Mouse (Mus musculus): ENCODE measurements around the gene Napsa. TPM values are rescaled to one million over a fixed set of nuclear protein-coding genes. Genes with fewer than 3 reads are reported as not detected.
A peak's percentile ranks its signal among the peaks of the same experiment; 100 is the strongest.

Napsa gene
- 0.77 and 1.9 TPM in 2 replicates for polyA plus RNA-seq (2015; fragmentation: Nextera tagmentation; extraction: Ambion mirVana)

- Histone ChIP-seq H3K27ac (ENCODE audit: low read length) (no peak within 1 kb of the TSS), H3K4me3 (ENCODE audit: low read depth, low read length) (no peak within 1 kb of the TSS), H3K27me3 (ENCODE audit: control insufficient read depth, insufficient read depth, low read depth, low read length) (no peaks in the 10 kb centered on the region), H3K36me3 (ENCODE audit: control insufficient read depth, insufficient read depth, low read length) (no peaks in the 10 kb centered on the region), H3K9ac (ENCODE audit: low read depth, low read length) (no peak within 1 kb of the TSS), H3K4me2 (ENCODE audit: low read length) (no peak within 1 kb of the TSS), H3K9me3 (replicated peaks; ENCODE audit: control insufficient read depth, low read length, poor library complexity, severe bottlenecking) (no peaks in the 10 kb centered on the region), H3K4me1 (ENCODE audit: control insufficient read depth, insufficient read depth, low read length) (no peaks in the 10 kb centered on the region)
- ATAC-seq = no peak
- WGBS = 32% methylated on average over 7 of the region's 7 CpGs
Measured at GRCm38 (mm10) chr7:44572213-44572701, at the start of gene Napsa. Gene Napsa, plus strand, starts transcription at chr7:44572380.

DNA sequence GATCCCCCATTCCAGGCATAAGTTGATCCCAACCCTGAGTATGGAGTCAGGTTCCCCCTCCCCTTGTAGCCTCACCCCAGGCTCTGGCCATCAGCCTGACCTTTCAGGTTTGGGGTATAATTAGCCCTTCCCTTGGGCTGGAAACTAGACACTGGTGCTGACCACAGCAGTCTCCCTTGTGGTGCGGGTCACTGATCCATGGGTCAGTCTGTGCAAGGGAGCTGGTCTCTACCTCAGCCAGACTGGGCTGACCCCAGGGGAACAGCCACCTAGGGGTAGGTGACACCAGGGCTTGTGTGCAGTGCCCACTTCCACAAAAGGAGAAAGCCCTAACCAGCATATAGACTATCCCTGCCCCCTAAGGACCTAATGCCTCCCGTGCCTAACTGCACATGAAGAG lies 49.1 kb upstream of the Napsa start:
- no peaks in the 10 kb centered on the region for H3K9me3 ChIP-seq (replicated peaks; ENCODE audit: control insufficient read depth, low read length, poor library complexity, severe bottlenecking)
- no peak overlapping the region for H3K27ac ChIP-seq (ENCODE audit: low read length)
- no peak for ATAC-seq
- no peak overlapping the region for H3K9ac ChIP-seq (ENCODE audit: low read depth, low read length)
- H3K36me3 ChIP-seq (ENCODE audit: control insufficient read depth, insufficient read depth, low read length) = no peaks in the 10 kb centered on the region
- H3K4me1 ChIP-seq (ENCODE audit: control insufficient read depth, insufficient read depth, low read length) = no peaks in the 10 kb centered on the region
- no peak overlapping the region for H3K4me3 ChIP-seq (ENCODE audit: low read depth, low read length)
- no peak overlapping the region for H3K4me2 ChIP-seq (ENCODE audit: low read length)
- H3K27me3 ChIP-seq (ENCODE audit: control insufficient read depth, insufficient read depth, low read depth, low read length) = peaks cover 10% of the 10 kb centered on the region
- 75% methylated on average over 2 of the region's 2 CpGs for WGBS

DNA sequence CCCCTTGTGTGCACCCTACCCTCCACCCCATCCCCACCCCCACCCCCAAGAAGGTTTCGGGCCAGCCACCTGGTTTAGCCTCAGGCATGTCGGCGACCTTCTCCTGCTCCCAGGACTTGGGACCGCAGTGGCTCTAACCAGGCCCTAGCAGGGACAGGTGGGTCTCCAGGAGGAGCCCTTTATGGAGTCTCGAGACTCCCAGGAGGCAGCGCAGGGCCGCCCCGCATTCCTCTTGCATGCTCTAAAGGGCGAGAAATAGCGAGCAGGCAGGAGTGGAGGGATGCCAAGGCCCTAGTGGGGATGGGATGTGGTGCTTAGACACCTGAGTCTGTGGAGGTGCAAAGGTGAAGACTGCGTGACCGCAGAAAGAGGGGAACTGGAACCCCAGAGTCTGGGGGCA lies 47.7 kb upstream of the Napsa start, which contains the start of gene Mybpc2:
Gene Mybpc2, minus strand, starts transcription at position 155 of the 400 bp plus-strand sequence.
- Histone ChIP-seq H3K4me3 (ENCODE audit: low read depth, low read length) (no peak within 1 kb of the TSS), H3K27ac (ENCODE audit: low read length) (no peak within 1 kb of the TSS), H3K27me3 (ENCODE audit: control insufficient read depth, insufficient read depth, low read depth, low read length) (peaks cover 14% of the 10 kb centered on the region), H3K9ac (ENCODE audit: low read depth, low read length) (no peak within 1 kb of the TSS; the same call in 1 of the 2 replicates), H3K4me2 (ENCODE audit: low read length) (peak within 1 kb of the TSS; percentile 1; the same call in 1 of the 2 replicates), H3K9me3 (replicated peaks; ENCODE audit: control insufficient read depth, low read length, poor library complexity, severe bottlenecking) (no peaks in the 10 kb centered on the region), H3K4me1 (ENCODE audit: control insufficient read depth, insufficient read depth, low read length) (no peaks in the 10 kb centered on the region), H3K36me3 (ENCODE audit: control insufficient read depth, insufficient read depth, low read length) (no peaks in the 10 kb centered on the region)
- ATAC-seq = no peak
- WGBS = 35% methylated on average over 12 of the region's 12 CpGs

DNA sequence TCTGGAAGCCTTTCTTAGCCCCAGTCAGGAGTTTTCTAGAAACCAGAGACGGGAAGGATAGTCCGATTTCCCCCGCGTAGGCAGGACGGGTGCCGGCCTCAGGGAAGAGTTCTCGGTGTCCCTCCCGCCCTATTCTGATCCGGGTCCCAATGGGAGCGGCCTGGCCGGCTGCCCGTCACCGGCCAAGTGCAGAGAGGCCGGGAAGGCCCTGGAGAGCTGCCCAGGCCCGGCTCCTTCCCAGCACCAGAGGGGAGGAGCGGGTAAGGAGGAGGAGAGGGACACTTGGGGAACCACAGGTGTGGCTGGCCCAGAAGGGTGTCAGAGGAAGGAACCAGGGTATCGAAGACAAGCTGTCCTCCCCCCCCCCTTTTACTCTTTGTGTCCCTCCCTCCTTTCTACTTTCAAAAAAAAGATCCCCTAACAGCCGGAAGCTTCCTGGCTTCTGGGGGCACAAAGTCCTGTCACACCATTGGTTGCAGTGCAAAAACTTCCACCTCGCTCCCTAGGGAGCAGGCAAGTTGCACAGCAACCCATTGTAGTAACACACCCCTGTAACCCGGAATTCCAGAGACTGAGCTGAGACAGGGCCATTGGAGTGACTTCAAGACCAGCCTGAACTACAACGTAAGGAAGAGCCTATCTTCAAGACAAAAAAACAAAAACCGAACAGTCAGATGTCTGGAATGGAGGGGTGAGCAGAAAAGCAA lies 46.9 kb upstream of the Napsa start:
- H3K36me3 ChIP-seq (ENCODE audit: control insufficient read depth, insufficient read depth, low read length) = no peaks in the 10 kb centered on the region
- no peaks in the 10 kb centered on the region for H3K9me3 ChIP-seq (replicated peaks; ENCODE audit: control insufficient read depth, low read length, poor library complexity, severe bottlenecking)
- 16% methylated on average over 22 of the region's 22 CpGs for WGBS
- no peak for ATAC-seq
- no peak overlapping the region for H3K27ac ChIP-seq (ENCODE audit: low read length)
- no peak overlapping the region; the same call in 1 of the 2 replicates for H3K9ac ChIP-seq (ENCODE audit: low read depth, low read length)
- peaks cover 14% of the 10 kb centered on the region for H3K27me3 ChIP-seq (ENCODE audit: control insufficient read depth, insufficient read depth, low read depth, low read length)
- H3K4me3 ChIP-seq (ENCODE audit: low read depth, low read length) = no peak overlapping the region
- H3K4me1 ChIP-seq (ENCODE audit: control insufficient read depth, insufficient read depth, low read length) = no peaks in the 10 kb centered on the region
- H3K4me2 ChIP-seq (ENCODE audit: low read length) = peak overlapping the region; percentile 1; the same call in 1 of the 2 replicates

DNA sequence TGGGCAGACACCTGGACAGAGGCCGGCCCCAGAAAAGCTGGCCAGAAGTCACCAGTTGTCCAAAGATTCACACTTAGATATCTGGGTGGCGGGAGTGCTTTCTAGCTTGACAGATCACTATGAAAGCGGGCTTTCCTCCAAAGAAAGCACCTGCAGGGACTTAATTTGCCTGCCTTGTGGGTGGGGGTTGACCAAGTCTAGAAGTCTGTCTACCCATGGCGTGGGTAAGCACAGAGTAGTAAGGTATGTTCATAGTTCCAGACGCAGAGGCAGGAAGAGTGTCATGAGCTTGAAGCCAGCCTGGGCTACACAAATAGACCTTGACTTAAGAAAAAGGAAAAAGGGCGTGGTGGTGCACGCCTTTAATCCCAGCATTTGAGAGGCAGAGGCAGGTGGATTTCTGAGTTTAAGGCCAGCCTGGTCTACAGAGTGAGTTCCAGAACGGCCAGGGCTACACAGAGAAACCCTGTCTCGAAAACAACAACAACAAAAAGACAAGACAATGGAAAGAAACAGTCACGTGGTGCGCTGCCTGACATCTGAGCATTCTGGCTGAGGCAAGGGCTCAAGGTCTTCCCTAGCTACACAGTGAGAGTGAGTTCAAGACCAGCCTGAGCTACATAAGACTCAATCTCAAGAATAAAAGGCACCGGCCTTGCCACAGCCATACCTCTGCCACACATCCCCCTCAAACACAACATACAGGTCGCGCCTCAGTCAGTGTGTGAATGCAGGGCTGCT lies 45.6 kb upstream of the Napsa start:
- 89% methylated on average over 14 of the region's 14 CpGs for WGBS
- Histone ChIP-seq H3K27me3 (ENCODE audit: control insufficient read depth, insufficient read depth, low read depth, low read length) (peaks cover 14% of the 10 kb centered on the region), H3K9me3 (replicated peaks; ENCODE audit: control insufficient read depth, low read length, poor library complexity, severe bottlenecking) (no peaks in the 10 kb centered on the region), H3K27ac (ENCODE audit: low read length) (no peak overlapping the region), H3K4me2 (ENCODE audit: low read length) (no peak overlapping the region), H3K9ac (ENCODE audit: low read depth, low read length) (no peak overlapping the region), H3K4me3 (ENCODE audit: low read depth, low read length) (no peak overlapping the region), H3K4me1 (ENCODE audit: control insufficient read depth, insufficient read depth, low read length) (no peaks in the 10 kb centered on the region), H3K36me3 (ENCODE audit: control insufficient read depth, insufficient read depth, low read length) (no peaks in the 10 kb centered on the region)
- no peak for ATAC-seq

DNA sequence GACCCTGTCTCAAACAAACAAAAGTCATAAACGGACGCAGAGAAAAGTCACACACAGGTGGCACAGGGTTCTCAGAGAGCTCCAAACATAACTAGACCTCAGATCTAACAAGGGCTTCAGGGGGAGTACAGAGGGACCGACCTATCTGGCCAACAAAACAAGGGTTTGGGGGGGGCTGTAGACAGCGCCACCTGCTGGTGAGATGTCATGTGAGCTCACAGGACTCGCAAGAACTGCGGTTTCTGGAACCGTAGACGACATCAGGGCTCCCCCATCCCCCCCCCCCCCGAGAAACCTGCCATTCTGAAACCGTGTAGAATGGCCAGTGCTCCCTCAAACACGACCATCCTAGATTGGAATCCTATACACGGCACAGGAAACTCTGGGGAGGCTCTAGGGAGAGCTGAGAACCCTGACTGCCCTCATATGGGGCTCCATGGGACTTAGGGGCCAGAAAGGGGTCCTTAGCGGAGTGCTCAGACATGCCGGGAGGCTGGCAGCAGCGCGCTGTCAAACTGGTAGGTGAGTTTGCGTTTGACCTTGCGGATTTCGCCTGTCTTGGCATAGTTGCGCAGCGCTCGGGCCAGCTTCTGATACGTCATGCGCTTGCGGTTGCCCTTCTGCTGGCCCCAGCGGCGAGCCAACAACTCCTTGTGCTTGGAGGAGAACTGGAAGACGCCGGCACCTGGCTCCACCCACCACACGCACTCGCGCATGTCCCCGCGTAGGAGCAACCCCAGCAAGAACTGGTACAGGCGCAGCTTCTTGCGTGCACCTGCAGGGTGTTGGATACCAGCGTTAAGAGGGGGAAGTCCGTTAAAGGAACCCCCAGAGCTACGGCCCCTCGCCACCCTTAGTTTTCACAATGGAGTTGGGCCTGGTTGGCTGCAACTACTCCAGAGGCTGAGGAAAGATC lies 44.4 kb upstream of the Napsa start:
- no peak overlapping the region for H3K27ac ChIP-seq (ENCODE audit: low read length)
- ATAC-seq = peak; percentile 59; the same call in 1 of the 2 replicates
- H3K9ac ChIP-seq (ENCODE audit: low read depth, low read length) = peak overlapping the region; percentile 60
- H3K4me2 ChIP-seq (ENCODE audit: low read length) = peak overlapping the region; percentile 68
- no peaks in the 10 kb centered on the region for H3K9me3 ChIP-seq (replicated peaks; ENCODE audit: control insufficient read depth, low read length, poor library complexity, severe bottlenecking)
- no peaks in the 10 kb centered on the region for H3K4me1 ChIP-seq (ENCODE audit: control insufficient read depth, insufficient read depth, low read length)
- H3K27me3 ChIP-seq (ENCODE audit: control insufficient read depth, insufficient read depth, low read depth, low read length) = peaks cover 9% of the 10 kb centered on the region; the same call in 1 of the 2 replicates
- peak overlapping the region; percentile 35 for H3K4me3 ChIP-seq (ENCODE audit: low read depth, low read length)
- WGBS = 6% methylated on average over 40 of the region's 40 CpGs
- no peaks in the 10 kb centered on the region for H3K36me3 ChIP-seq (ENCODE audit: control insufficient read depth, insufficient read depth, low read length)

GRCm38 (mm10) chr7:44529518-44529917 lies 42.7 kb upstream of the Napsa start:
- no peaks in the 10 kb centered on the region for H3K4me1 ChIP-seq (ENCODE audit: control insufficient read depth, insufficient read depth, low read length)
- H3K27me3 ChIP-seq (ENCODE audit: control insufficient read depth, insufficient read depth, low read depth, low read length) = peaks cover 9% of the 10 kb centered on the region; the same call in 1 of the 2 replicates
- no peaks in the 10 kb centered on the region for H3K36me3 ChIP-seq (ENCODE audit: control insufficient read depth, insufficient read depth, low read length)
- ATAC-seq = no peak
- H3K4me2 ChIP-seq (ENCODE audit: low read length) = no peak overlapping the region
- WGBS = 64% methylated on average over 5 of the region's 5 CpGs
- no peak overlapping the region for H3K9ac ChIP-seq (ENCODE audit: low read depth, low read length)
- H3K9me3 ChIP-seq (replicated peaks; ENCODE audit: control insufficient read depth, low read length, poor library complexity, severe bottlenecking) = no peaks in the 10 kb centered on the region
- no peak overlapping the region for H3K4me3 ChIP-seq (ENCODE audit: low read depth, low read length)
- no peak overlapping the region for H3K27ac ChIP-seq (ENCODE audit: low read length)

DNA sequence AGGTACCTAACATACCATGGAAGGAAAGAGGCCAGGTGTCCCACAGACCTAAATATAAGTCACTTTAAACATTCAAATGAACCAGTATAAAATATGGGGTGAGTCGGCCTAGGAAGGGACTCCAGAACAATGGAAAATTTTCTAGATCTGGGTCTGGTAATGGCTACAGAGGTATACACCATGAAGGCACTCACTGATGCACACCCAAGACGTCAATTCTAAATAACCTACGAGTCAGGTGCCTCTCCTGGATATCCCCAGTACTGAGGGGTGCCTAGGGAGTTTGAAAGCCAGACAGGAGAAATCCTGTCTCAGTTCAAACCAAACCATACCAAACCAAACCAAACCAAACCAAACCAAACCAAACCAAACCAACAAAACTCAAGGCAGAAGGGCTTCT lies 41.7 kb upstream of the Napsa start:
- no peak overlapping the region for H3K4me3 ChIP-seq (ENCODE audit: low read depth, low read length)
- WGBS = 78% methylated on average over 3 of the region's 3 CpGs

More for the DNA sequence above, 41.7 kb upstream of the Napsa start:
- H3K27ac ChIP-seq (ENCODE audit: low read length) = no peak overlapping the region
- no peaks in the 10 kb centered on the region for H3K36me3 ChIP-seq (ENCODE audit: control insufficient read depth, insufficient read depth, low read length)
- H3K9me3 ChIP-seq (replicated peaks; ENCODE audit: control insufficient read depth, low read length, poor library complexity, severe bottlenecking) = no peaks in the 10 kb centered on the region
- no peak overlapping the region for H3K4me2 ChIP-seq (ENCODE audit: low read length)
- no peak for ATAC-seq
- H3K9ac ChIP-seq (ENCODE audit: low read depth, low read length) = no peak overlapping the region
- H3K4me1 ChIP-seq (ENCODE audit: control insufficient read depth, insufficient read depth, low read length) = no peaks in the 10 kb centered on the region
- H3K27me3 ChIP-seq (ENCODE audit: control insufficient read depth, insufficient read depth, low read depth, low read length) = peaks cover 9% of the 10 kb centered on the region; the same call in 1 of the 2 replicates

Data from midbrain, embryonic 16.5 days (tissue).